Mouse (Mus musculus) stomach, postnatal 0 days (tissue): ENCODE results near the gene Tma7.

ENCODE experiments used
- CTCF ChIP-seq: IDR thresholded peaks from 2 replicates; pipeline ENCODE4 v1.5.1; 2016; ENCODE audit warnings: antibody characterized with exemption, low read depth, mild to moderate bottlenecking, moderate library complexity
- EP300 ChIP-seq: optimal IDR thresholded peaks from 2 replicates; pipeline ENCODE3; 2016; ENCODE audit warnings: antibody characterized with exemption

DNA sequence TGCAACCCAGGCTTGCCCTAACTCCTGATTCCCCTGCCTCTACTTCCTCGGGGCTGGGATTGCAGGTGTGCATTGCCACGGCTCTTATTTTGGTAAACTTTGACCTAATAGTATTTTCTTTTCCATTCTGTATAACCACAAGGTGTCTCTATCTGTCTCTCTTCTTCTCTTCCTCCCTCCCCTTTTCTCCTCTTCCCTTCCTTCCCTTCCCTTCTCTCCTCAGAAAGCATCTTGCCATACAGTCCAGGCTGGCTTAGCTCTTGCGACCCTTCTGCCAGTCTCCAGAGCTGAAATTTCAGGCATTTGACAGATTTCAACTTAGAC is 31.8 kb downstream of the Tma7 start:
- TF ChIP-seq CTCF (no peak), EP300 (no peak)
